Mouse (Mus musculus): Measurements from ENCODE around the gene Cactin.

DNA sequence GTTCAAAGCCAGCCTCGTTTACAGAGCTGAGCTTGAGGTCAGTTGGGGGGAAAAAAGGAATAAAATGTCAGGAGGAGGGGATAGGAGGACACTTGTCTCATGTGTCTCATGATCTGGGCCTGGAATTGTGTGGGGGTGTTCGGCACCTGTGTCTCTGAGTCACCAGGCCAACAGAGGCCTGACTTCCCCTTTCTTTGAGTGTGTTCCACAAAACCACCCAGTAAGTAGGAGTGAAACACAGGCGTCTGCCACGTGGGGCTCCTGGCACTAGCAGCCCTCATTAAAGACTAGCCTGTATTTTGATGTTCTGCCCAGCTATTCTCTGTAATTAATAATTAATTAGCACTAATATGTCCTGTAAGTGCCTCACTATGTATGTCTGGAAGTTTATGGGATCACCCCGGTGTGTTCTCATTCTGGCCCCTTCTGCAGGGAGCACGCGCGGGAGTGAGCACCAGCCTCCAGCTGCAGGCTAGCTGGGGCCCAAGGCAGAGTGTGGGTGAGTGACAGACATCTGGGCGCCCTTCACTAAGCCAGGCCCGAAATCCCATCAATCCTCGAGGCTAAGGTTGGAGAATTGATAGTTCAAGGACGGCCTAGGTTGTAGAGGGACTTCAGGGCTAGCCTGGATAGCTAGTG is 35.6 kb downstream of the Cactin start:
- TF ChIP-seq POU5F1 (IDR thresholded peaks at IDR 0.05; ENCODE audit: borderline replicate concordance, low read length) (no peak), CTCF (conservative IDR thresholded peaks at IDR 0.05; ENCODE audit: low read length) (no peak)

Data from E14TG2a.4 (cell line).